Mouse (Mus musculus) CH12.LX (cell line): ENCODE data around the gene Magel2.

Experiments
- BHLHE40 ChIP-seq: IDR thresholded peaks from 2 replicates; pipeline ENCODE4 v1.6.1; 2011; ENCODE audit warnings: mild to moderate bottlenecking, low read depth, low read length, improper control_type of control experiment
- CTCF ChIP-seq, 2 experiments: IDR thresholded peaks in 1 of 2; conservative IDR thresholded peaks in 1 of 2; 2 replicates each; pipeline ENCODE4 v1.5.1; 2011 to 2012; ENCODE audit warnings: low read depth in 2 of 2, low read length in 2 of 2, improper control_type of control experiment in 1 of 2, inconsistent platforms in 1 of 2, mild to moderate bottlenecking in 1 of 2, moderate library complexity in 1 of 2
- EP300 ChIP-seq: IDR thresholded peaks from 2 replicates; pipeline ENCODE4 v1.6.1; 2011; ENCODE audit warnings: low read length, improper control_type of control experiment
- MAZ ChIP-seq: IDR thresholded peaks from 2 replicates; pipeline ENCODE4 v1.6.1; 2012; ENCODE audit warnings: low read depth, mild to moderate bottlenecking, inconsistent platforms, low read length, improper control_type of control experiment, moderate library complexity
- MYC ChIP-seq: IDR thresholded peaks from 2 replicates; pipeline ENCODE4 v1.6.1; 2011; ENCODE audit warnings: low read depth, mild to moderate bottlenecking, improper control_type of control experiment, low read length
- SIN3A ChIP-seq: IDR thresholded peaks from 2 replicates; pipeline ENCODE4 v1.6.1; 2012; ENCODE audit warnings: low read length, improper control_type of control experiment, inconsistent platforms
- SMC3 ChIP-seq: IDR thresholded peaks from 2 replicates; pipeline ENCODE4 v1.6.1; 2011; ENCODE audit warnings: low read depth, low read length, improper control_type of control experiment

DNA sequence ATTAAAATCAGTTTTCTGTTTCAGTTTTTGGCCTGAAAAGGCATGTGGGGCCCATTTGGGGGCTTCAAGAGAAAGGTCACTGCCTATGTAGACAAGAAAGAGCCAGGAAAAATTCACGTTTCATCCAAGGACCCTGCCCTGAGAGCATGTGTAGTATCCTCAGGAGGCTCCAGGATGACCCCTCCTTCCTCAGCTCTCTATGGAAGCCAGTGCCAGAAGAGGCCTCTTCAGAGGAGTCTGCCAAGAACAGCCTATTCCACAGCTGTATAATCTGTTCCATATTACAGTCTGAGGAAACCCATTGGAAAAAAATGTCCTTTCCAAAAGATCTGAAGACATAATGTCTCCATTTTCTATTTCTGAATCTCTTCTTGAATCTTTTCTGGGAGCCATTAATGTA lies 31.4 kb upstream of the Magel2 start:
- TF ChIP-seq CTCF (conservative IDR thresholded peaks at IDR 0.05 in 1 of 2, IDR thresholded peaks at IDR 0.05 in 1 of 2; ENCODE audit: low read depth in 2 of 2, low read length in 2 of 2) (no peak), SIN3A (no peak), MYC (no peak), BHLHE40 (no peak), MAZ (no peak), EP300 (no peak), SMC3 (no peak)
